Mouse (Mus musculus) kidney, adult 11 months (tissue): ENCODE measurements around the gene 9430007A20Rik.
"Not testable (repeated sequence)": the region's sequence is repeated elsewhere in the genome, so short reads cannot be mapped to it uniquely, and the experiment has no call there.

Experiments
- DNase-seq: peaks from one replicate; pipeline ENCODE4 v3.0.0; 2022

Gene 9430007A20Rik

GRCm38 (mm10) chr4:144519522-144519921 is at the start of gene 9430007A20Rik:
9430007A20Rik (plus strand) TSS chr4:144519822.
- no peak for DNase-seq

- DNase-seq = no peak
These were observed 26.3 kb upstream of the 9430007A20Rik start for GRCm38 (mm10) chr4:144493331-144493730.

- no peak for DNase-seq
These were observed 13.1 kb upstream of the 9430007A20Rik start for GRCm38 (mm10) chr4:144506518-144506917.

- DNase-seq = no peak
These were observed 25.1 kb downstream of the 9430007A20Rik start for GRCm38 (mm10) chr4:144544689-144545088.

- DNase-seq = not testable (repeated sequence)
These were observed 25.7 kb downstream of the 9430007A20Rik start for GRCm38 (mm10) chr4:144545339-144545738.

GRCm38 (mm10) chr4:144551156-144551555 is 31.5 kb downstream of the 9430007A20Rik start:
- DNase-seq = no peak

GRCm38 (mm10) chr4:144559792-144560191 is 40.2 kb downstream of the 9430007A20Rik start:
- DNase-seq = no peak

GRCm38 (mm10) chr4:144561205-144561604 is 41.6 kb downstream of the 9430007A20Rik start:
- no peak for DNase-seq

- no peak for DNase-seq
These were observed 45.4 kb downstream of the 9430007A20Rik start, which contains the start of gene Gm13124 for GRCm38 (mm10) chr4:144565034-144565433. Gm13124 (minus strand) TSS chr4:144565134.

GRCm38 (mm10) chr4:144567752-144568151 is 48.1 kb downstream of the 9430007A20Rik start:
- DNase-seq = no peak
